Mouse (Mus musculus) embryonic facial prominence, embryonic 12.5 days (tissue): ENCODE data around the gene Mdn1. TPM values are rescaled to one million over a fixed set of nuclear protein-coding genes. Genes with fewer than 3 reads are reported as not detected.

ENCODE experiments used
- ATAC-seq: fragments of 200-750 bp; cut with Nextera tagmentation; 2 replicates; pipeline ENCODE4 v1.8.0; 2017; ENCODE audit not compliant: insufficient number of reproducible peaks, insufficient read depth, low FRiP score, low TSS enrichment
- H3K27ac ChIP-seq: fragments of 300-500 bp; sonication (generic); 2 replicates; pipeline ENCODE4 v1.5.1; 2016; ENCODE audit warnings: mild to moderate bottlenecking
- H3K27me3 ChIP-seq: fragments of 300-500 bp; sonication (generic); 2 replicates; pipeline ENCODE4 v1.6.1; 2016; ENCODE audit warnings: mild to moderate bottlenecking, moderate library complexity
- H3K36me3 ChIP-seq: fragments of 300-500 bp; sonication (generic); 2 replicates; pipeline ENCODE4 v1.6.1; 2016; ENCODE audit warnings: mild to moderate bottlenecking
- H3K4me1 ChIP-seq: fragments of 300-500 bp; sonication (generic); 2 replicates; pipeline ENCODE4 v1.6.1; 2016
- H3K4me2 ChIP-seq: fragments of 300-500 bp; sonication (generic); replicated peaks from 2 replicates; pipeline ENCODE4 v1.6.1; 2016; ENCODE audit warnings: mild to moderate bottlenecking, moderate library complexity
- H3K4me3 ChIP-seq: fragments of 300-500 bp; sonication (generic); 2 replicates; pipeline ENCODE4 v1.5.1; 2016; ENCODE audit warnings: mild to moderate bottlenecking
- H3K9ac ChIP-seq: fragments of 300-500 bp; sonication (generic); 2 replicates; pipeline ENCODE4 v1.6.1; 2016; ENCODE audit warnings: mild to moderate bottlenecking, moderate library complexity
- H3K9me3 ChIP-seq: fragments of 300-500 bp; sonication (generic); 2 replicates; pipeline ENCODE4 v1.6.1; 2016; ENCODE audit warnings: mild to moderate bottlenecking, moderate library complexity
- WGBS: fragments of 180-500 bp; shearing (Covaris S2); methylation state at CpG from one replicate; pipeline ENCODE4 v1.1.7; 2016; 5-methylcytosine and 5-hydroxymethylcytosine counted together
- polyA plus RNA-seq: library from polyadenylated mRNA; unstranded; fragments of >200 nt; fragmentation: Nextera tagmentation; extraction: Ambion mirVana; gene quantifications from 2 replicates; pipeline ENCODE4 v1.2.1, GENCODE M21; 2016

The Mdn1 gene
- polyA plus RNA-seq, 1 experiment from 2014 or later = 17.5 TPM

GRCm38 (mm10) chr4:32798976-32799375 lies 142.1 kb downstream of the Mdn1 start:
- Histone ChIP-seq H3K9ac (no peak overlapping the region), H3K9me3 (no peaks in the 10 kb centered on the region), H3K27ac (no peak overlapping the region), H3K36me3 (no peaks in the 10 kb centered on the region), H3K4me2 (no peak overlapping the region), H3K4me3 (no peak overlapping the region), H3K4me1 (peaks cover 8% of the 10 kb centered on the region; the same call in 1 of the 2 replicates), H3K27me3 (no peaks in the 10 kb centered on the region)
- 95% methylated on average over 4 of the region's 4 CpGs for WGBS
- no peak for ATAC-seq

GRCm38 (mm10) chr4:32799966-32800576 lies 143.2 kb downstream of the Mdn1 start, which contains the start of gene Lyrm2:
TSS of gene Lyrm2 (plus strand) at chr4:32800253.
- Histone ChIP-seq H3K4me3 (peak within 1 kb of the TSS; percentile 82), H3K9ac (peak within 1 kb of the TSS; percentile 87), H3K27me3 (no peaks in the 10 kb centered on the region), H3K4me1 (peaks cover 8% of the 10 kb centered on the region; the same call in 1 of the 2 replicates), H3K4me2 (peak within 1 kb of the TSS; percentile 72), H3K9me3 (no peaks in the 10 kb centered on the region), H3K36me3 (no peaks in the 10 kb centered on the region), H3K27ac (peak within 1 kb of the TSS; percentile 99)
- WGBS = under 1% methylated on average over 53 of the region's 53 CpGs
- peak; percentile 86 for ATAC-seq

GRCm38 (mm10) chr4:32800577-32801170 lies 143.8 kb downstream of the Mdn1 start:
- Histone ChIP-seq H3K27ac (peak overlapping the region; percentile 99), H3K4me2 (peak overlapping the region; percentile 72), H3K4me1 (peaks cover 8% of the 10 kb centered on the region; the same call in 1 of the 2 replicates), H3K9me3 (no peaks in the 10 kb centered on the region), H3K4me3 (peak overlapping the region; percentile 82), H3K9ac (peak overlapping the region; percentile 87), H3K36me3 (0 out of 2 replicates have a peak, but pooled peaks cover under 1% of the 10 kb centered on the region), H3K27me3 (no peaks in the 10 kb centered on the region)
- WGBS = 7% methylated on average over 9 of the region's 9 CpGs
- ATAC-seq = no peak

- no peak overlapping the region for H3K9ac ChIP-seq
- H3K36me3 ChIP-seq = peaks cover 4% of the 10 kb centered on the region; the same call in 1 of the 2 replicates
- WGBS = 72% methylated on average over 5 of the region's 5 CpGs
- ATAC-seq = no peak
- H3K4me3 ChIP-seq = no peak overlapping the region
- H3K9me3 ChIP-seq = no peaks in the 10 kb centered on the region
- no peaks in the 10 kb centered on the region for H3K4me1 ChIP-seq
- no peaks in the 10 kb centered on the region for H3K27me3 ChIP-seq
- H3K4me2 ChIP-seq = no peak overlapping the region
- no peak overlapping the region for H3K27ac ChIP-seq
Observed at GRCm38 (mm10) chr4:32817478-32817877, 160.6 kb downstream of the Mdn1 start.

GRCm38 (mm10) chr4:32820676-32821075 lies 163.8 kb downstream of the Mdn1 start:
- no peak for ATAC-seq
- Histone ChIP-seq H3K9ac (no peak overlapping the region), H3K27me3 (no peaks in the 10 kb centered on the region), H3K4me1 (no peaks in the 10 kb centered on the region), H3K36me3 (peaks cover 4% of the 10 kb centered on the region; the same call in 1 of the 2 replicates), H3K27ac (no peak overlapping the region), H3K4me3 (no peak overlapping the region), H3K4me2 (no peak overlapping the region), H3K9me3 (no peaks in the 10 kb centered on the region)
- WGBS = 81% methylated on average over 3 of the region's 3 CpGs

GRCm38 (mm10) chr4:32824254-32824653 lies 167.3 kb downstream of the Mdn1 start:
- 0 out of 2 replicates have a peak, but pooled peaks cover 6% of the 10 kb centered on the region for H3K4me1 ChIP-seq
- no peak for ATAC-seq
- no peak overlapping the region for H3K9ac ChIP-seq
- H3K27ac ChIP-seq = no peak overlapping the region
- no peaks in the 10 kb centered on the region for H3K9me3 ChIP-seq
- 67% methylated on average over 8 of the region's 8 CpGs for WGBS
- no peak overlapping the region for H3K4me3 ChIP-seq
- H3K4me2 ChIP-seq = no peak overlapping the region
- no peaks in the 10 kb centered on the region for H3K36me3 ChIP-seq
- H3K27me3 ChIP-seq = no peaks in the 10 kb centered on the region

Other genes with a start within 250 kb of the Mdn1 start
- gene Gja10, start 54.4 kb upstream of the Mdn1 start, polyA plus RNA-seq = 0.09 TPM in 1 of 2 replicates, not detected in the other
- 60.4 and 70.1 TPM in 2 replicates for gene Casp8ap2, start 41.7 kb upstream of the Mdn1 start, polyA plus RNA-seq
- gene Lyrm2, start 143.1 kb downstream of the Mdn1 start, polyA plus RNA-seq = 143 and 155 TPM in 2 replicates